Mouse (Mus musculus) 416B (cell line): ENCODE data around the gene Olfr1450.
"Not testable (repeated sequence)": the region's sequence is repeated elsewhere in the genome, so short reads cannot be mapped to it uniquely, and the experiment has no call there.

Experiments
- DNase-seq: peaks from one replicate; pipeline ENCODE4 v3.0.0; 2011; ENCODE audit warnings: low read depth

Olfr1450 gene

GRCm38 (mm10) chr19:12949958-12950357 is at the start of gene Olfr1450:
Gene Olfr1450, plus strand, starts transcription at chr19:12950258.
- DNase-seq, result no peak

DNA sequence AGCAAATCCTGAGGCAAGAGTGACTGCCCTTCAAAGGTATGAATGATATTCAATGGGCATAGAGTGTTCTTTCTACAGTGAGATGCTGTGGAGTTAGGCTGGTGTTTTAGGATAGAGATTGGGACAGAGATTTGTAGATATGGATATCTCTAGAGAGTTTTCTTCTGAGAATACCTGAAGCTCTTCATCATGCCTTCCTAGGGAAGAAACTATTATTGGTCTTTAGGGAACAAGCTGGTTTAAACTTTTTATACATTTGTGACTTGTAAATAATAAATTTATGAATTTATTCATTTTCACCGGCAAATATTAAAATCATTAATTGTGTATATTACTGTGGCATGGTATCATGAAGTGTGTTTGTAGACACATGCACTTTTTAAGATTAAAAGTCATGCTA is 46.4 kb upstream of the Olfr1450 start, which contains the start of gene Olfr1447:
Olfr1447 (minus strand) TSS at position 101 of the 400 bp plus-strand sequence.
- DNase-seq, result no peak

- no peak for DNase-seq
Measured at GRCm38 (mm10) chr19:12924319-12924718, 25.7 kb upstream of the Olfr1450 start, which contains the start of gene Olfr1448. Gene Olfr1448, minus strand, starts transcription at chr19:12924419.

GRCm38 (mm10) chr19:12930540-12930939 is 19.5 kb upstream of the Olfr1450 start, which contains the start of gene Olfr1449:
Gene Olfr1449, plus strand, starts transcription at chr19:12930840.
- DNase-seq, result no peak

- DNase-seq, result not testable (repeated sequence)
Measured at GRCm38 (mm10) chr19:12970082-12970481, 20.0 kb downstream of the Olfr1450 start.

- peak; percentile 74 for DNase-seq
Measured at GRCm38 (mm10) chr19:12992316-12992715, 42.3 kb downstream of the Olfr1450 start.

GRCm38 (mm10) chr19:12994714-12995113 is 44.7 kb downstream of the Olfr1450 start, which contains the start of gene Olfr1451:
Gene Olfr1451, plus strand, starts transcription at chr19:12995014.
- no peak for DNase-seq
